ENCODE assay signal across 15 mouse cellular contexts in genomic region chr12:106529175-106529574, GRCm38 (mm10).
A peak's percentile ranks its signal among the peaks of the same experiment; 100 is the strongest.
DNase-seq lines count a peak whose midpoint lies in the region; ATAC-seq lines count a peak whose summit lies in the region.
"Had no signal": no experiment of that assay in that cellular context is flagged by ENCODE, and none has a peak within 500 bp of the region (broad histone marks: within the 10 kb centered on the region; RNA-seq: fewer than 3 reads in every experiment).

No protein-coding gene starts in this region.

- H3K27ac ChIP-seq in neural tube, embryonic 12.5 days = no peak overlapping the region
- no peak overlapping the region for H3K27ac ChIP-seq in neural tube, embryonic 15.5 days (replicated peaks)
- no peak overlapping the region for H3K27ac ChIP-seq in midbrain, embryonic 16.5 days (ENCODE audit: low read length)
- H3K27ac ChIP-seq: embryonic facial prominence, embryonic 15.5 days; heart, embryonic 13.5 days; kidney, embryonic 15.5 days; liver, embryonic 15.5 days had no signal

- 26% methylated on average over 11 of the region's 11 CpGs for WGBS in neural tube, embryonic 12.5 days
- 19% methylated on average over 11 of the region's 11 CpGs for WGBS in neural tube, embryonic 15.5 days
- 47% methylated on average over 11 of the region's 11 CpGs for WGBS in midbrain, embryonic 16.5 days

- no peaks in the 10 kb centered on the region for H3K36me3 ChIP-seq in neural tube, embryonic 12.5 days
- no peaks in the 10 kb centered on the region for H3K36me3 ChIP-seq in neural tube, embryonic 15.5 days
- H3K36me3 ChIP-seq in midbrain, embryonic 16.5 days (ENCODE audit: control insufficient read depth, insufficient read depth, low read length) = no peaks in the 10 kb centered on the region
- H3K36me3 ChIP-seq: embryonic facial prominence, embryonic 15.5 days; heart, embryonic 13.5 days; kidney, embryonic 15.5 days; liver, embryonic 15.5 days had no signal

- no peaks in the 10 kb centered on the region for H3K9me3 ChIP-seq in neural tube, embryonic 12.5 days
- no peaks in the 10 kb centered on the region for H3K9me3 ChIP-seq in neural tube, embryonic 15.5 days (replicated peaks)
- no peaks in the 10 kb centered on the region for H3K9me3 ChIP-seq in midbrain, embryonic 16.5 days (replicated peaks; ENCODE audit: control insufficient read depth, low read length, poor library complexity, severe bottlenecking)
- H3K9me3 ChIP-seq: embryonic facial prominence, embryonic 15.5 days; kidney, embryonic 15.5 days; liver, embryonic 15.5 days had no signal

- ATAC-seq in neural tube, embryonic 12.5 days (ENCODE audit: low FRiP score, low read depth) = peak; percentile 29; the same call in 1 of the 2 replicates
- no peak for ATAC-seq in neural tube, embryonic 15.5 days (ENCODE audit: low FRiP score)
- 0 out of 2 replicates have a peak, but pooled peaks have one; percentile 45 for ATAC-seq in midbrain, embryonic 16.5 days
- ATAC-seq: activated CD4-positive, CD25-positive, alpha-beta regulatory T cell, adult 4 months had no signal

- H3K27me3 ChIP-seq in neural tube, embryonic 12.5 days (replicated peaks) = no peaks in the 10 kb centered on the region
- peaks cover 11% of the 10 kb centered on the region for H3K27me3 ChIP-seq in neural tube, embryonic 15.5 days (replicated peaks)
- H3K27me3 ChIP-seq in midbrain, embryonic 16.5 days (ENCODE audit: control insufficient read depth, insufficient read depth, low read depth, low read length) = no peaks in the 10 kb centered on the region
- H3K27me3 ChIP-seq: embryonic facial prominence, embryonic 15.5 days had no signal

- H3K9ac ChIP-seq in neural tube, embryonic 12.5 days = no peak overlapping the region
- H3K9ac ChIP-seq in neural tube, embryonic 15.5 days (replicated peaks) = no peak overlapping the region
- no peak overlapping the region for H3K9ac ChIP-seq in midbrain, embryonic 16.5 days (ENCODE audit: low read depth, low read length)
- H3K9ac ChIP-seq: embryonic facial prominence, embryonic 15.5 days; heart, embryonic 13.5 days; kidney, embryonic 15.5 days; liver, embryonic 15.5 days had no signal

- H3K4me3 ChIP-seq in neural tube, embryonic 12.5 days = no peak overlapping the region
- no peak overlapping the region for H3K4me3 ChIP-seq in neural tube, embryonic 15.5 days (replicated peaks)
- H3K4me3 ChIP-seq in midbrain, embryonic 16.5 days (ENCODE audit: low read depth, low read length) = no peak overlapping the region
- H3K4me3 ChIP-seq: embryonic facial prominence, embryonic 15.5 days; heart, embryonic 13.5 days; kidney, embryonic 15.5 days; liver, embryonic 15.5 days had no signal

- DNase-seq in cerebellum, postnatal 14 days = peak; percentile 46 to 47
- no peak for DNase-seq in cerebellum, adult 9-10 months
- DNase-seq in embryo, embryonic 10 days (ENCODE audit: low spot score) = no peak
- no peak for DNase-seq in urinary bladder, postnatal 36 days (ENCODE audit: low spot score in 2 of 2)
- DNase-seq in spleen, adult 18-20 months = no peak
- DNase-seq: cerebellum, adult 8-10 months; lung, postnatal 4 days had no signal

- H3K4me1 ChIP-seq in neural tube, embryonic 12.5 days = peaks cover 9% of the 10 kb centered on the region; the same call in 1 of the 2 replicates
- H3K4me1 ChIP-seq in neural tube, embryonic 15.5 days = peaks cover 18% of the 10 kb centered on the region
- peaks cover 17% of the 10 kb centered on the region for H3K4me1 ChIP-seq in midbrain, embryonic 16.5 days (ENCODE audit: control insufficient read depth, insufficient read depth, low read length)
- H3K4me1 ChIP-seq: liver, embryonic 15.5 days had no signal

- no peak overlapping the region for H3K4me2 ChIP-seq in neural tube, embryonic 12.5 days (replicated peaks)
- no peak overlapping the region for H3K4me2 ChIP-seq in neural tube, embryonic 15.5 days
- no peak overlapping the region for H3K4me2 ChIP-seq in midbrain, embryonic 16.5 days (ENCODE audit: low read length)
- H3K4me2 ChIP-seq: embryonic facial prominence, embryonic 15.5 days; kidney, embryonic 15.5 days; liver, embryonic 15.5 days had no signal

Comparison
In these comparisons a context has a peak if more than half of its experiments do, and no peak if none do; other contexts are left out.
1. DNase-seq: peak in cerebellum, postnatal 14 days (2 of 2); none in cerebellum, adult 9-10 months (single experiment), embryo, embryonic 10 days (single experiment), urinary bladder, postnatal 36 days (0 of 2) and spleen, adult 18-20 months (0 of 2).